Mouse (Mus musculus) ES-E14 (cell line): Measurements from ENCODE around the gene Bcl3. TPM values are rescaled to one million over a fixed set of nuclear protein-coding genes. Genes with fewer than 3 reads are reported as not detected.

ENCODE experiments used
- DNase-seq: peaks from one replicate; pipeline ENCODE4 v3.0.0-alpha.2; 2013; ENCODE audit warnings: low read depth, low spot score
- H3K27ac ChIP-seq: 2 replicates; pipeline ENCODE4 v1.5.1; 2012; ENCODE audit warnings: low read depth, mild to moderate bottlenecking, low read length, moderate library complexity, mixed read lengths; ENCODE audit not compliant: poor library complexity, insufficient read depth, severe bottlenecking
- H3K36me3 ChIP-seq: 2 replicates; pipeline ENCODE4 v1.6.1; 2012; ENCODE audit warnings: mild to moderate bottlenecking, low read length, moderate library complexity, mixed read lengths; ENCODE audit not compliant: control insufficient read depth, poor library complexity, insufficient read depth, severe bottlenecking
- H3K4me1 ChIP-seq, 2 experiments: fragments of 150-350 bp in 1 of 2; sonication (generic) in 1 of 2; 2 replicates each; pipeline ENCODE4 v1.6.1; 2012; ENCODE audit warnings: low read length in 2 of 2, mild to moderate bottlenecking in 1 of 2, mixed read lengths in 1 of 2; ENCODE audit not compliant: control insufficient read depth in 2 of 2, insufficient read depth in 2 of 2, poor library complexity in 1 of 2
- H3K4me3 ChIP-seq, 2 experiments: fragments of 150-350 bp in 1 of 2; sonication (generic) in 1 of 2; 2 replicates each; pipeline ENCODE4 v1.5.1; 2012; ENCODE audit warnings: low read length in 2 of 2, low read depth in 1 of 2, mild to moderate bottlenecking in 1 of 2, mixed read lengths in 1 of 2; ENCODE audit not compliant: insufficient read depth in 1 of 2, poor library complexity in 1 of 2, severe bottlenecking in 1 of 2
- H3K9ac ChIP-seq: 2 replicates; pipeline ENCODE4 v1.6.1; 2012; ENCODE audit warnings: low read depth, mild to moderate bottlenecking, low read length, mixed read lengths; ENCODE audit not compliant: poor library complexity, insufficient read depth, severe bottlenecking
- H3K9me3 ChIP-seq: fragments of 150-350 bp; sonication (generic); 2 replicates; pipeline ENCODE4 v1.6.1; 2012; ENCODE audit warnings: low read depth, mild to moderate bottlenecking, low read length; ENCODE audit not compliant: control insufficient read depth, insufficient read depth
- CHD2 ChIP-seq: IDR thresholded peaks from 2 replicates; pipeline ENCODE4 v1.6.1; 2014; ENCODE audit warnings: mild to moderate bottlenecking, low read depth, low read length, inconsistent platforms
- HCFC1 ChIP-seq: IDR thresholded peaks from 2 replicates; pipeline ENCODE4 v1.6.1; 2012; ENCODE audit warnings: low read length, inconsistent platforms, borderline replicate concordance; ENCODE audit not compliant: insufficient read depth
- MAFK ChIP-seq: IDR thresholded peaks from 2 replicates; pipeline ENCODE4 v1.6.1; 2014; ENCODE audit warnings: mild to moderate bottlenecking, low read depth, low read length, inconsistent platforms; ENCODE audit not compliant: insufficient read depth
- ZC3H11A ChIP-seq: IDR thresholded peaks from 2 replicates; pipeline ENCODE4 v1.6.1; 2012; ENCODE audit warnings: low read depth, mild to moderate bottlenecking, inconsistent platforms, low read length, borderline replicate concordance
- ZNF384 ChIP-seq: IDR thresholded peaks from 2 replicates; pipeline ENCODE4 v1.6.1; 2012; ENCODE audit warnings: low read depth, low read length, inconsistent platforms
- in situ Hi-C, 2 experiments: fragments of 600-800 bp; cut with MboI; formaldehyde crosslinking; loops; one replicate each; pipeline ENCODE4 v1.15.1; 2025; ENCODE audit warnings: low sequenced_read_pairs in 2 of 2, inconsistent platforms in 1 of 2; ENCODE audit not compliant: unreplicated experiment in 2 of 2
- total RNA-seq: library from RNA; depleted of rRNA; stranded (reverse); fragments of 300-350 nt; gene quantifications from 2 replicates; pipeline ENCODE4 v1.2.3, GENCODE M21; 2012; rRNA removed

Gene Bcl3
- 14.3 and 28.8 TPM in 2 replicates for total RNA-seq

DNA sequence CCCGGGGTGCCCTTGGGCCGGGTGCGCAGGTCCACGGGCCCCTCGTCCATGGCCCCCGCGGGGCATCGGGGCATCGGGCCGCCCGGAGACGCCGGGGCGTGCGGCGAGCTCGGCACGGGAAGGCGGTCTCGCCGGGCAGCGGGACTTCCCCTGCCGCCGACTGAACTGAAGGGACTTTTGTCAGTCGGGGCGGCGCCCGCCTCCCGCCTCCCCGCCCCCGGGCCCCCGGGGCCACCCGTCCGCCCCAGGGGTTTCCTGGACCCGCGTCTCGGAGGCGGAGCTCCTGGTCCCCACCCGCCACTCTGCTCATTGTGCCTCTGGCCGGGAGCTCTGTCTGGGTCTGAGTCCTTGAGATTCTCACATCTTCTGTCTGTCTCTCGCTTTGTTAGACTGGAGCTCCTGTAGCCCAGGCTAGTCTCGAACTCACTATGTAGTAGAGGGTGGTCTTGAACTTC, at the start of gene Bcl3:
Bcl3 (minus strand) TSS at position 167 of the 455 bp plus-strand sequence.
- H3K4me3 ChIP-seq: peak within 1 kb of the TSS; percentile 70 to 77

DNA sequence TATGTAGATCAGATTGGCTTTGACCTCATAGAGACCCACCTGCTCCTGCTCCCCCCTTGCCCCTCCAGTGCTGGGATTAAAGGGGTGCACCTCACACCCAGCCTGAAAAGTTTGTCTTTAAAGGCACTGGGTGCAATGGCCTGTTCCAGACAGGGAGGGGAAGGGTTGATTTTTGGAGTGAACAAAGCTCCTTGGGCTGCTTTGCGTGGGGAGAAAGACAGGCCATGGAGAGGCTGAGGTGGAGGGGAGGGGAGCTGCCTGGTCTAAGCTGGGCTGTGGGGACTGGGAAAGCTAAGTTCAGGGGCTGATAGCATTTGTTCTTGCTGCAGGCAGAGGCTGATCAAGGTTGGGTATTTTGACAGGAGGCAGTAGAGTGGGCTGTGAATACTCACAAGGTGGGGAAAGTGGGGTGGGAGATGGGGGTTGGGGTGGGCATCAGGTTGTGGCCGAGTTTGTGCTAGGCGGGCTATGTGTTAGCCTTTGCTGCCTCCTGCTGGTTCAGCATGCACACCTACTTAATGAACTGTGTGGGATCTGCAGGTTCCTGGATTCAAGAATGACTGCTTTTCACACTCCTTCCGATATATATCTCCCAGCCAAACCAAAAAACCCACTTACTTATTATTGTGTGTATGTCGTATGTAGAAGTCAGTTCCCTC, 49.5 kb upstream of the Bcl3 start:
- no peak for DNase-seq
- Histone ChIP-seq H3K4me3 (no peak overlapping the region), H3K4me1 (peaks cover 0 to 13% of the 10 kb centered on the region in 2 experiments; a peak in 2 of 4 replicates), H3K36me3 (no peaks in the 10 kb centered on the region), H3K9ac (no peak overlapping the region), H3K9me3 (no peaks in the 10 kb centered on the region), H3K27ac (no peak overlapping the region)
- TF ChIP-seq ZC3H11A: peak; percentile 92
- TF ChIP-seq MAFK: no peak
- TF ChIP-seq CHD2: no peak
- in situ Hi-C loops: loop anchor here (5.0 to 10.0 kb wide), 4 partner anchors 67 to 125 kb away; partner anchors contain the start of gene Ceacam20 (in 1 of the 2)

More for the DNA sequence above, at the start of gene Bcl3:
- in situ Hi-C loops: no loop called here
- no peak for DNase-seq
- H3K4me1 ChIP-seq: peaks cover 9 to 30% of the 10 kb centered on the region in 2 experiments; a peak in 3 of 4 replicates
- no peak for TF ChIP-seq ZNF384
- no peak for TF ChIP-seq CHD2
- TF ChIP-seq ZC3H11A: no peak
- H3K9ac ChIP-seq: peak within 1 kb of the TSS; percentile 75
- peak within 1 kb of the TSS; percentile 91 for H3K27ac ChIP-seq
- H3K36me3 ChIP-seq: peaks cover 6% of the 10 kb centered on the region; the same call in 1 of the 2 replicates
- no peaks in the 10 kb centered on the region for H3K9me3 ChIP-seq

DNA sequence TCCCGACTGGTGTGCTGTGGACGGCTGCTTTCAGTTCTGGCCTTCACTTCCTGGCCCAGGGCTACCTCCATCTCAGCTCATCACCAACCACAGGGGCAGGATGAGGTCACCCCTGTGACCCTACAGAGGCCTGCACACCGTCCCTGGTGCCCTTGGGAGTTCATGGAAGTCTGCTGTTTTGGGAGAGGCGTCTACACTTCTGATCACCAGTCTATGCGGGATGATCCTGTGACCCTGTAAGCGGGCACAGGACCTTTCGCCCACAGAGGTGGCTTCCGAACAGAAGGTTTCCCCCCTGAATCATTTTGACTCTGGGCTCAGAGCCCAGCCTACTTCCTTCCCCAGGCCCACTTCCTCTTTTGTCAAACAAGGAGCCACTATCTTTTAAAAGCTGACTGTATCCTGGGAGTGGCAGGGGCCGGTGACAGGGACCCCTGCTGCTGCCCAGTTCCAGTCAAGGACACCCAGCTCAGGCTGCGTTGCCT, 48.6 kb upstream of the Bcl3 start:
- peaks cover 0 to 13% of the 10 kb centered on the region in 2 experiments; a peak in 2 of 4 replicates for H3K4me1 ChIP-seq
- DNase-seq: no peak
- no peak overlapping the region for H3K27ac ChIP-seq
- no peak overlapping the region for H3K4me3 ChIP-seq
- no peaks in the 10 kb centered on the region for H3K36me3 ChIP-seq
- peak overlapping the region; percentile 4 for H3K9ac ChIP-seq
- TF ChIP-seq ZNF384 (no peak), MAFK (no peak), ZC3H11A (no peak), CHD2 (no peak), HCFC1 (no peak)
- H3K9me3 ChIP-seq: no peaks in the 10 kb centered on the region
- in situ Hi-C loops: loop anchor here (5.0 to 10.0 kb wide), 4 partner anchors 66 to 124 kb away; partner anchors contain the start of gene Ceacam20 (in 1 of the 2)

DNA sequence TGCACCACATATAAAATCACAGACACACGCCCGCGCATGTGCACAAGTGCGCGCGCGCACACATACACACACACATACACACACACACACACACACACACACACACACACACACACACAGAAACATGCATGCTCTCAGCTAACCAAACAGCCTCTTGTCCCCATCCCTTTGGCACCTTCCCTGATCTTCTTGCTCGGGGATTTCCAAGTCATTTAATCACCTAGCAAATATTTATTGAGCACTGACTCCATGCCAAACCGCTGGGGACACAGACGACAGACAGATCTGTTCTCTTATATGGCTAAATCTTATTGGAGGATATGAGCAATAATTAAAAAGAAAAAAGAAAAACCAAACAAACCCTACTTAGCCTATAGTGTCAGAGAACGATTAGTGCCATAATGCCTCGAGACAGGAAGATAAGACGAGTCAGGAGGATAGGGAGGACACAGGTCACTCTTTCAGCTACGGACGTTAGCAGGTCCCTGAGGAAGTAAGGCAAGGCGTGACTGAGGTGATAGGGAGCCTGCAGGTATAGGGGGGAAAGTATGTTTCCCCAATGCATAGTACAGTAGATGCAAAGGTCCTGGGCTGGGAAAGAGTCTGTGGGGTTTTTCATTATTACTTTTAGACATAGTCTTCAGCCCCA, 45.3 kb upstream of the Bcl3 start:
- in situ Hi-C loops: no loop called here
- TF ChIP-seq ZNF384: no peak
- no peak for TF ChIP-seq MAFK
- no peak for TF ChIP-seq ZC3H11A
- TF ChIP-seq CHD2: no peak
- no peak for TF ChIP-seq HCFC1
- no peak overlapping the region for H3K4me3 ChIP-seq
- peaks cover 0 to 19% of the 10 kb centered on the region in 2 experiments; a peak in 2 of 4 replicates for H3K4me1 ChIP-seq
- H3K9me3 ChIP-seq: no peaks in the 10 kb centered on the region
- H3K9ac ChIP-seq: no peak overlapping the region
- no peak overlapping the region for H3K27ac ChIP-seq
- no peak for DNase-seq
- H3K36me3 ChIP-seq: no peaks in the 10 kb centered on the region
